Mouse (Mus musculus): Measurements from ENCODE around the gene Camk2g.

- TF ChIP-seq POLR2A (IDR thresholded peaks at IDR 0.05; ENCODE audit: low read depth, low read length) = no peak
- no peak for TF ChIP-seq KAT2A (IDR thresholded peaks at IDR 0.05; ENCODE audit: insufficient replicate concordance, low read length)
- TF ChIP-seq TCF12 (IDR thresholded peaks at IDR 0.05; ENCODE audit: low read depth, low read length) = no peak
- TF ChIP-seq TBP (conservative IDR thresholded peaks at IDR 0.05; ENCODE audit: low read depth, low read length) = no peak
- TF ChIP-seq MEF2A (IDR thresholded peaks at IDR 0.05; ENCODE audit: borderline replicate concordance, low read depth, low read length) = no peak
- peak in 1 of 2 experiments; percentile 21; a peak in 1 of 4 replicates for TF ChIP-seq CTCF (conservative IDR thresholded peaks at IDR 0.05 in 1 of 2, IDR thresholded peaks at IDR 0.05 in 1 of 2; ENCODE audit: low read depth in 2 of 2, low read length in 2 of 2)
- no peak for TF ChIP-seq EP300 (IDR thresholded peaks at IDR 0.05; ENCODE audit: low read length)
- TF ChIP-seq MAFK (IDR thresholded peaks at IDR 0.05; ENCODE audit: insufficient replicate concordance, low read length) = no peak
- TF ChIP-seq JUN (IDR thresholded peaks at IDR 0.05; ENCODE audit: insufficient read depth, low read depth, low read length) = no peak
- no peak for TF ChIP-seq CHD2 (IDR thresholded peaks at IDR 0.05; ENCODE audit: low read length)
These were observed 35.0 kb downstream of the Camk2g start for GRCm38 (mm10) chr14:20758768-20759435.
